Mouse (Mus musculus): Measurements from ENCODE around the gene Lypd3. TPM values are rescaled to one million over a fixed set of nuclear protein-coding genes. Genes with fewer than 3 reads are reported as not detected.

Lypd3 gene
- polyA plus RNA-seq, 1 experiment, result not detected

Other genes with a start within 250 kb of the Lypd3 start
- gene Smg9, start 236.9 kb upstream of the Lypd3 start, polyA plus RNA-seq (2012; rRNA removed), result 55.7 and 83.3 TPM in 2 replicates
- gene Irgc1, start 184.3 kb upstream of the Lypd3 start, polyA plus RNA-seq (2012; rRNA removed), result 6.5 and 19.9 TPM in 2 replicates
- gene Plaur, start 174.1 kb upstream of the Lypd3 start, polyA plus RNA-seq (2012; rRNA removed), result 51.2 and 58.6 TPM in 2 replicates
- 33.1 and 34.5 TPM in 2 replicates for gene Cadm4, start 154.5 kb upstream of the Lypd3 start, polyA plus RNA-seq (2012; rRNA removed)
- gene Zfp428, start 129.5 kb upstream of the Lypd3 start, polyA plus RNA-seq (2012; rRNA removed), result 4.0 and 5.9 TPM in 2 replicates
- not detected in 2 replicates for gene AC161166.1, start 124.1 kb upstream of the Lypd3 start, polyA plus RNA-seq (2012; rRNA removed)
- 11.2 and 13.1 TPM in 2 replicates for gene Irgq, start 105.9 kb upstream of the Lypd3 start, polyA plus RNA-seq (2012; rRNA removed)
- 0.23 and 0.36 TPM in 2 replicates for gene Pinlyp, start 90.4 kb upstream of the Lypd3 start, polyA plus RNA-seq (2012; rRNA removed)
- 52.3 and 56.2 TPM in 2 replicates for gene Xrcc1, start 90.3 kb upstream of the Lypd3 start, polyA plus RNA-seq (2012; rRNA removed)
- gene Ethe1, start 49.0 kb upstream of the Lypd3 start, polyA plus RNA-seq (2012; rRNA removed), result 23.2 and 27.3 TPM in 2 replicates
- 0.29 and 0.61 TPM in 2 replicates for gene Zfp575, start 48.9 kb upstream of the Lypd3 start, polyA plus RNA-seq (2012; rRNA removed)
- 5.2 and 7.6 TPM in 2 replicates for gene Phldb3, start 25.8 kb upstream of the Lypd3 start, polyA plus RNA-seq (2012; rRNA removed)
- not detected in 2 replicates for gene Tex101, start 40.1 kb downstream of the Lypd3 start, polyA plus RNA-seq (2012; rRNA removed)
- not detected in 2 replicates for gene BC049730, start 72.7 kb downstream of the Lypd3 start, polyA plus RNA-seq (2012; rRNA removed)
- gene Gm4763, start 90.4 kb downstream of the Lypd3 start, polyA plus RNA-seq (2012; rRNA removed), result not detected in 2 replicates
- 6.9 and 8.8 TPM in 2 replicates for gene Cd177, start 123.8 kb downstream of the Lypd3 start, polyA plus RNA-seq (2012; rRNA removed)
- gene Ceacam10, start 140.7 kb downstream of the Lypd3 start, polyA plus RNA-seq (2012; rRNA removed), result 0.41 and 0.49 TPM in 2 replicates
- gene Gm9844, start 225.7 kb downstream of the Lypd3 start, polyA plus RNA-seq (2012; rRNA removed), result 1.9 and 2.9 TPM in 2 replicates
- not detected in 2 replicates for gene Lypd4, start 233.4 kb downstream of the Lypd3 start, polyA plus RNA-seq (2012; rRNA removed)
- gene Dmrtc2, start 233.5 kb downstream of the Lypd3 start, polyA plus RNA-seq (2012; rRNA removed), result not detected in 2 replicates
- 627 and 638 TPM in 2 replicates for gene Rps19, start 247.8 kb downstream of the Lypd3 start, polyA plus RNA-seq (2012; rRNA removed)

Measured in spleen, adult 2 months (tissue).